Mouse (Mus musculus) kidney, embryonic 16.5 days (tissue): ENCODE data around the gene Snx1. TPM values are rescaled to one million over a fixed set of nuclear protein-coding genes. Genes with fewer than 3 reads are reported as not detected.

Experiments used
- ATAC-seq: fragments of 200-750 bp; cut with Nextera tagmentation; 2 replicates; pipeline ENCODE4 v1.8.0; 2017; ENCODE audit warnings: moderate TSS enrichment; ENCODE audit not compliant: low FRiP score, low TSS enrichment
- H3K27ac ChIP-seq: fragments of 300-500 bp; sonication (generic); 2 replicates; pipeline ENCODE4 v1.5.1; 2014; ENCODE audit warnings: low read length
- H3K27me3 ChIP-seq: fragments of 300-500 bp; sonication (generic); 2 replicates; pipeline ENCODE4 v1.6.1; 2014; ENCODE audit warnings: low read length, control low read depth, mixed read lengths; ENCODE audit not compliant: insufficient read depth
- H3K36me3 ChIP-seq: fragments of 300-500 bp; sonication (generic); 2 replicates; pipeline ENCODE4 v1.6.1; 2014; ENCODE audit warnings: low read length, control low read depth, mixed read lengths; ENCODE audit not compliant: insufficient read depth
- H3K4me1 ChIP-seq: fragments of 300-500 bp; sonication (generic); 2 replicates; pipeline ENCODE4 v1.6.1; 2014; ENCODE audit warnings: low read length, control low read depth, mixed read lengths; ENCODE audit not compliant: insufficient read depth
- H3K4me2 ChIP-seq: fragments of 300-500 bp; sonication (generic); replicated peaks from 2 replicates; pipeline ENCODE4 v1.6.1; 2014; ENCODE audit warnings: low read depth, low read length
- H3K4me3 ChIP-seq: fragments of 300-500 bp; sonication (generic); 2 replicates; pipeline ENCODE4 v1.5.1; 2014; ENCODE audit warnings: mild to moderate bottlenecking, low read length
- H3K9ac ChIP-seq: fragments of 300-500 bp; sonication (generic); replicated peaks from 2 replicates; pipeline ENCODE4 v1.6.1; 2014; ENCODE audit warnings: low read length
- H3K9me3 ChIP-seq: fragments of 300-500 bp; sonication (generic); 2 replicates; pipeline ENCODE4 v1.6.1; 2016; ENCODE audit warnings: low read length, control low read depth
- WGBS: fragments of 180-500 bp; shearing (Covaris S2); extraction: QIAGEN DNeasy Blood & Tissue Kit; methylation state at CpG from one replicate; pipeline ENCODE4 v1.1.7; 2014; 5-methylcytosine and 5-hydroxymethylcytosine counted together
- polyA plus RNA-seq: library from polyadenylated mRNA; unstranded; fragments of >200 nt; fragmentation: Nextera tagmentation; extraction: Ambion mirVana; gene quantifications from 2 replicates; pipeline ENCODE4 v1.2.1, GENCODE M21; 2015

Snx1 gene
- polyA plus RNA-seq, 1 experiment from 2014 or later, result 150 TPM

DNA sequence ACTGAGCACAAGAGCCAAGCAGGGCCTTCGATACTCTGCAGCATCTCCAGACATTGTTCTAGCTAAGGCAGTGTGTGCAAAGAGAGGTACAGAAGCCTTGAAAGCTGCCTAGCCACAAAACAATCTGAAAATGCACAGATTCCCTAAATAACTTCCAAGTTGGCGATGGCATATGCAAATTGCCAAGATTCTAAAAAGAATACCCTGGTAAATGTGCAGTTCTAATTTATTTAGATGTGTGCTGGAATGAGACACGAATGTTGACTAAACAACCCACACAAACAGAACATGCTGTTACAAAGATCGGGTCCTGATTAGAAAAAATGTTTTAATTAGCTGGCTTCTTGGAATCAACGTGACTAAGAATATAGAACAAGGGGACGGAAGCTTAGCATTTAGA is 23.7 kb downstream of the Snx1 start:
- no peak overlapping the region for H3K9ac ChIP-seq

DNA sequence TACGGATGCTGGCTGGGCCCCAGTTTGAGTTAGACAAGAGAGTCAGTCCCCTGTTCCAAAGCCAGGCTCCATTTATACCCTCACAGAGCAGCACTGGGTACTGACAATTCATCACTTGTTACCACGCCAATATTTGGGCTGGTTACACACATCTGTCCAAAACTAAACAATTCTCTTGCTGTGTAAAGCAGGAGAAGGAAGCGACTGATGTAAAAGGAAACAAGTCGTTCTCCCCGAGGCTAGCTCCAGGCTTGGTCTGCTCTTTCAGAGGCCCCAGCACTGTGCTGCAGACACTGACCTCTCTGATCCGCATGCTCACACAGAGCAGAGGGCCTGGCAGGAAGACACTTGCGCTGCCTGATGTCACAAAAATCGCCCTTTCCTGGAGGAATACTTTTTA is 24.8 kb downstream of the Snx1 start:
- Histone ChIP-seq H3K36me3 (peaks cover 57% of the 10 kb centered on the region), H3K4me1 (no peaks in the 10 kb centered on the region), H3K4me2 (no peak overlapping the region), H3K9me3 (no peaks in the 10 kb centered on the region), H3K4me3 (no peak overlapping the region), H3K27me3 (no peaks in the 10 kb centered on the region), H3K9ac (no peak overlapping the region), H3K27ac (no peak overlapping the region)
- ATAC-seq, result no peak
- WGBS, result 87% methylated on average over 8 of the region's 8 CpGs

More for the DNA sequence above, 23.7 kb downstream of the Snx1 start:
- Histone ChIP-seq H3K27ac (no peak overlapping the region), H3K4me1 (no peaks in the 10 kb centered on the region), H3K9me3 (no peaks in the 10 kb centered on the region), H3K4me2 (no peak overlapping the region), H3K27me3 (no peaks in the 10 kb centered on the region), H3K4me3 (no peak overlapping the region), H3K36me3 (peaks cover 53% of the 10 kb centered on the region)
- no peak for ATAC-seq
- WGBS, result 91% methylated on average over 6 of the region's 6 CpGs

DNA sequence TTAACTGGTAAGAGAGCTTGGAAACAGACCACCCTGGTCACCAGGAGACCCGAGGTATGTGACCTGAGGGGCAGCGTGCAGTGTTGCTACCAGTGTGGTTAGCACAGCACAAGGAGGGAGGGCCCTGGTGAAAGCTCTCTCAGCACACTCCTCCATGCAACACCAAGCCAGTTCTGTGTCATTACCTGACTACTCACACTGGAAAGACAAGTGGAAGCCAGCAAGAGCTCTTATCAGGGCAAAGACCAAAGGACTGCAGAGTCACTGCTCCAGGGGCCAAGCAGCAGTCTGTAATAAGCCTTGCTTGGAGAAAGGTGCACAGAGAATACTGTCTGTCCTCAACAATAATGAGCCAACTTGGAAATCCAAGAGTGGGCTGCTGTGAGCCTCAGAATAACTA is 33.7 kb downstream of the Snx1 start:
- Histone ChIP-seq H3K27me3 (no peaks in the 10 kb centered on the region), H3K9ac (no peak overlapping the region), H3K4me1 (0 out of 2 replicates have a peak, but pooled peaks cover 2% of the 10 kb centered on the region), H3K4me2 (no peak overlapping the region), H3K4me3 (no peak overlapping the region), H3K36me3 (peaks cover 53% of the 10 kb centered on the region), H3K9me3 (no peaks in the 10 kb centered on the region), H3K27ac (no peak overlapping the region)
- no peak for ATAC-seq
- 70% methylated on average over 2 of the region's 2 CpGs for WGBS

DNA sequence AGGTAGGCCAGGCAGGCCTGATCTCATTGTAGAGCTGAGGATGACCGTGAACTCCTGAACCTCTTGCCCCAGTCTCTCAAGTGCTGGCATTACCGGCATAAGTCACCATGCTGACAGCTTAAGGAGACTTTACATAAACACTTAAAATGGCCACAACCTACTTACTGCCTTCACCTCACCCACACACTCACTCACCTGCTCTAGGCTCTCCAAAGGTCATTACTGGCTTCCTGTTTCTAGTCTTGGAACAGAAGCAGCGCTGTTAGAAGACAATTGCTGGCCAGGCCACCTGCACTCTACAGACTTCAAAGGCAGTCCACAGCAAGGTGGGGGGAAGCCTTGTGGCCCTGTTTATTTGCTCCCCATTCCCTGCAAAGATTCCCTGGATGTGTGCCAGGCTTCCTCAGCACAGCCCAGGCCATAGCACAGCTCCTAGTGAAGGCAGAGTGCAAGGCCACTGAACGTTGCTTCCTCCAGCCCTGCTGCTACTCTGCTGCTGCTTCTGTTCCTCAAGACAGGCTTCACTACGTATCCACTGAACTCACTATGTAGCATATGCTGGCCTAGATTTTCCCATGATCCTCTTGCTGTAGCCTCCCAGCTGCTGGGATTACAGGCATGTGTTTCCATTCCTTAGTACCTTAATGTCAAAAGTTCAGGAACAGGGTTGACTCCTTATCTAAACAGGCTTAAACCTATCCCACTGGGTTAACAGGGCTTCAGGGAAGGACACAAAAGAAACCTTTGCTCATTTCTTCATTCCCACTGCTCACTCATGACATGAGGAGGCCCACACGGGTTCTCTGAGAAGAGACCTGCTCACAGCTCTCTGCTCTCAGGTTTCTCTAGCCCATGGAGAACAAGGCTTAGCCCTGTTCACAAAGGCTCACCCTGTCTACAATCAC is 34.8 kb downstream of the Snx1 start:
- Histone ChIP-seq H3K27ac (peak overlapping the region; percentile 21), H3K27me3 (no peaks in the 10 kb centered on the region), H3K4me1 (0 out of 2 replicates have a peak, but pooled peaks cover 2% of the 10 kb centered on the region), H3K4me3 (no peak overlapping the region), H3K9ac (no peak overlapping the region), H3K9me3 (no peaks in the 10 kb centered on the region), H3K4me2 (no peak overlapping the region), H3K36me3 (peaks cover 53% of the 10 kb centered on the region)
- ATAC-seq, result peak; percentile 32; the same call in 1 of the 2 replicates
- 58% methylated on average over 6 of the region's 6 CpGs for WGBS

DNA sequence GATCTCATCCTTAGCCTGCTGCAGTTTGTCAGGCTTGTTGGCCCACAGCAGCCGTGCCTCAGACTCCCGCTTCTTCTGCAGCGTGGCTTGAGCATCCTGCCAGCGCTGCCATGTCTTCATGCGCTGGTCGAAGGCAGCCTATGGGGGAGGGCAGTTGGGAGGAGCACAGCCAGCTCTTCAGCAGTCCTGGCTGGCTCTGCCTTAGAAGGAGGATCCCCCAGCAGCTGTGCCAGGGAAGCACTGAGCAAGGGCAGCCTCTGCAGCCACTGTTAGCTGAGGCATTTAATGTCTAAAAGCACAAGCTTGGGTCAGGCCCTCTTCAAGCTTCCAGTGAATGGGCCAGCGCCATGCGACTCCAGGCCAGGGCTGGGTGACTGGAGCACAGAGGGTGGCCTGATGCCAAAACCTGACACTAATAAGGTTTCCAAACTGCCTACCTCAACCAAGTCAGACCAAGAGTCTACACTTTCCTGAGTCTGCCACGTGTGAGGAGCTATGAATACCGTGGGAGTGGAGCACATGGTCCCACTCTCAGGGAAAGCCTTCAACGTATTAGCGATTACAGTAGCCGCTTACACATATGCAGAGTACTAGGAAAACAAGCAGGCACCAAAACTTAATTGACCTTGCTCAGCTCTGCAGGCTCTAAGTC is 35.7 kb downstream of the Snx1 start:
- ATAC-seq, result 0 out of 2 replicates have a peak, but pooled peaks have one; percentile 24
- H3K27me3 ChIP-seq, result no peaks in the 10 kb centered on the region
- WGBS, result 78% methylated on average over 13 of the region's 13 CpGs
- H3K4me3 ChIP-seq, result no peak overlapping the region
- H3K36me3 ChIP-seq, result peaks cover 48% of the 10 kb centered on the region
- H3K4me2 ChIP-seq, result no peak overlapping the region
- H3K9ac ChIP-seq, result no peak overlapping the region
- H3K9me3 ChIP-seq, result no peaks in the 10 kb centered on the region
- 0 out of 2 replicates have a peak, but pooled peaks cover 2% of the 10 kb centered on the region for H3K4me1 ChIP-seq
- 0 out of 2 replicates have a peak overlapping the region, but pooled peaks have one; percentile 6 for H3K27ac ChIP-seq

DNA sequence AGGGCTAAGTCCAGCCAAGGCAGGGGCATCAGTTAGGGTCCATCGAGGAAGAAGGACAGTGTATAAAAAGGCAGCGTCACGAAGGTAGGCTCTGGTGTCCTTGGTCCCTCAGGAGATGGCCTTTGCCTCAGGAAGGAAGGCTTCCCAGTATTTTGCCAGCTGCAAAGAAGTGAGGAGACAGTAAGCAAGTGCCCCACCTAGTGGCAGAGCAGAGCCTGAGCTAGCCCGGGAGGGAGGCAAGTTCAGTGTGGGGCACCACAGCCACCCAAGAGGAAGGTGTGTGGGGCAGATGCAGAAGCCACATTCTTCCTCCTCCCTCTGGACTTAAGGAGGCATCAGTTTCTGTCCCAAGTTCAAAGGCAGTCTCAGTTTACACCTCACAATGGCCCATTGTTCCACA is 38.0 kb downstream of the Snx1 start:
- H3K4me1 ChIP-seq, result 0 out of 2 replicates have a peak, but pooled peaks cover 2% of the 10 kb centered on the region
- no peak overlapping the region for H3K4me2 ChIP-seq
- WGBS, result 31% methylated on average over 4 of the region's 4 CpGs
- H3K9ac ChIP-seq, result no peak overlapping the region
- no peak for ATAC-seq
- no peaks in the 10 kb centered on the region for H3K27me3 ChIP-seq
- no peak overlapping the region for H3K4me3 ChIP-seq
- H3K9me3 ChIP-seq, result no peaks in the 10 kb centered on the region
- no peak overlapping the region for H3K27ac ChIP-seq
- H3K36me3 ChIP-seq, result peaks cover 31% of the 10 kb centered on the region

DNA sequence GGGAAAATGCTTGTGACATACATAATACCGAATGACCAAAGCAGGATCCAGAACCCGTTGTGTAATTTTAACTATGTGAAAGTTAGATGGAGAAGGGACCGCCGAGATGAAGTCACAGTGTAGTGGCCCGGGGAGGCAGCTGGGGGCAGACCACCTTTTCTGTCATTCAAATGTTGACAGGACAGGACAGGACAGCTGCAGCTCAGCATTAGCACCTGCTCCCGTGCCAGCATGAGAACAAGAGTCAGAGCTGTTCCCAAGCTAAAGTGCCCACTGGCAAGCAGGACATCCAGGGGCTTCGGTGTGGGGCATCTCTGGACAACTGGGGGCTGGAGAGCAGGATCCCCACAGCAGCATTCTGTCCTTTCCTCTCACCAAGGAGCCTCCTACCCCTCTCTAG is 39.3 kb downstream of the Snx1 start:
- no peaks in the 10 kb centered on the region for H3K27me3 ChIP-seq
- no peaks in the 10 kb centered on the region for H3K4me1 ChIP-seq
- H3K27ac ChIP-seq, result no peak overlapping the region
- ATAC-seq, result no peak
- no peak overlapping the region for H3K4me3 ChIP-seq
- H3K36me3 ChIP-seq, result peaks cover 20% of the 10 kb centered on the region
- WGBS, result 96% methylated on average over 7 of the region's 7 CpGs
- H3K9me3 ChIP-seq, result no peaks in the 10 kb centered on the region
- H3K9ac ChIP-seq, result no peak overlapping the region
- H3K4me2 ChIP-seq, result no peak overlapping the region

DNA sequence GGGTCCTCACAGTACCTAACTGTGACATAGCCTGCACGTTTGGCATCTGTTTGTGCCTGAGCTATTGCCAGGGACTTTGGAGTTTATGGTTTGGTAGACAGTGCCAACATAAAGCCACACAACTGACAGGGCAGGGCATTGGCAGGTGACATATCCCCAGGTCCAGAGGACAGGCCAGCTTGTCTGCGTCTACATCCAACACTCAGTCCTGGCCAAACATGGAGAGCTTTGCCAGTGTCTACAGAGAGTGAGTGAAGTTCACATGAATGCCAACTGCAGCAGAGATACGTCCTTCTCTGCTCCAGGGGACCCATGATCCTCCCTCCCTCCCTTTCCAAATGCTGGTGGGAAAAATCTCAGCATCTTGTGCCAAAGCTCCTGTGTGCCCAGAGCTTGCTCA is 42.2 kb downstream of the Snx1 start:
- H3K4me1 ChIP-seq, result no peaks in the 10 kb centered on the region
- H3K9me3 ChIP-seq, result no peaks in the 10 kb centered on the region
- no peak overlapping the region for H3K4me2 ChIP-seq
- H3K4me3 ChIP-seq, result no peak overlapping the region
- H3K36me3 ChIP-seq, result peaks cover 13% of the 10 kb centered on the region
- H3K9ac ChIP-seq, result no peak overlapping the region
- 91% methylated on average over 3 of the region's 3 CpGs for WGBS
- ATAC-seq, result no peak
- no peak overlapping the region for H3K27ac ChIP-seq
- H3K27me3 ChIP-seq, result no peaks in the 10 kb centered on the region

DNA sequence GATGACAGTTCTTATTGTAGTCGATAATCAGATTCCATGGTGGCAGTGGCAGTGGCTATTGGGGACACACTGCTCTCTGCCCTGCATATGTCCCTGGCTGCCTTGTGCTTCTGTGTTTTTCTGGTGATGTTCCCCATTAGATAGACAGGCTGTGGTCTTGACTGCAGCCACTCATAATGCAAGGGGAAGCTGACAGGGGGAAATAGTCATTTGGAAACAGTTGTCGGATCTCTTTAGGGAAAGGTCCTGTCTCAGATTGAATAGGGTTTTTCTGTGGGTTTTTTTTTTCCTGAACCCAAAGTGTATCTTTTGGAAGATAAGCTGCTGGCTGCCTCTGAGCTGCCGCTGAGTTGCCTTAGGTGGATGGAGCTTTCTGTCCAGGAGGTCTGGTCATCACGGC is 44.4 kb downstream of the Snx1 start:
- 89% methylated on average over 4 of the region's 4 CpGs for WGBS
- ATAC-seq, result no peak
- Histone ChIP-seq H3K9me3 (no peaks in the 10 kb centered on the region), H3K4me1 (peaks cover 4% of the 10 kb centered on the region; the same call in 1 of the 2 replicates), H3K4me3 (no peak overlapping the region), H3K36me3 (peaks cover 3% of the 10 kb centered on the region), H3K4me2 (no peak overlapping the region), H3K27me3 (no peaks in the 10 kb centered on the region), H3K27ac (no peak overlapping the region), H3K9ac (no peak overlapping the region)
